Mouse (Mus musculus) megakaryocyte, embryonic 14.5 days (primary cell): ENCODE data around the gene Vash2.

Experiments
- FLI1 ChIP-seq: IDR thresholded peaks from 2 replicates; pipeline ENCODE4 v1.6.1; 2012; ENCODE audit warnings: low read length, inconsistent platforms, mixed read lengths
- GATA1 ChIP-seq: IDR thresholded peaks from 3 replicates; pipeline ENCODE4 v1.6.1; 2012; ENCODE audit warnings: mixed read lengths, low read length, inconsistent platforms, borderline replicate concordance

- TF ChIP-seq GATA1: no peak
- TF ChIP-seq FLI1: no peak
These were observed 41.3 kb upstream of the Vash2 start for GRCm38 (mm10) chr1:191020217-191020924.
